Mouse (Mus musculus) heart, adult 8-10 months (tissue): ENCODE measurements around the gene Rab39. TPM values are rescaled to one million over a fixed set of nuclear protein-coding genes. Genes with fewer than 3 reads are reported as not detected.

Experiments used
- total RNA-seq, 4 experiments: library from RNA; stranded (reverse); gene quantifications; 2 replicates each; pipeline ENCODE4 v1.2.4; 2022

Rab39 gene
- total RNA-seq, 4 experiments from 2014 or later = 0.12 to 0.29 (median 0.16) TPM; not detected in 1

Other genes with a start within 250 kb of the Rab39 start
- 10 to 100 TPM in 3 of 4 experiments, 1 to 10 TPM in 1; 9.6 to 12.9 (median 10.8) TPM for gene Atm, start 169.5 kb downstream of the Rab39 start, total RNA-seq
- gene Npat, start 169.2 kb downstream of the Rab39 start, total RNA-seq = 1 to 10 TPM; 5.3 to 7.7 (median 6.9) TPM
- 100 to 1,000 TPM; 313 to 403 (median 351) TPM for gene Acat1, start 95.8 kb downstream of the Rab39 start, total RNA-seq
- gene Cul5, start 36.2 kb downstream of the Rab39 start, total RNA-seq = 10 to 100 TPM; 45.1 to 55.8 (median 49.8) TPM
- gene Slc35f2, start 65.3 kb upstream of the Rab39 start, total RNA-seq = under 1 TPM in 1 of 4 experiments, not detected in 3; 0.11 TPM
- 100 to 1,000 TPM in 2 of 4 experiments, 10 to 100 TPM in 2; 73.3 to 116 (median 93.1) TPM for gene Sln, start 143.9 kb upstream of the Rab39 start, total RNA-seq